Mouse (Mus musculus) cortical plate, adult 2 months (tissue): ENCODE measurements around the gene Ctla2a.
"Not testable (repeated sequence)": the region's sequence is repeated elsewhere in the genome, so short reads cannot be mapped to it uniquely, and the experiment has no call there.

Experiments
- CTCF ChIP-seq: fragments of 200-500 bp; IDR thresholded peaks from 2 replicates; pipeline ENCODE4 v1.5.1; 2011; ENCODE audit warnings: mild to moderate bottlenecking, control low read depth, low read length; ENCODE audit not compliant: insufficient read depth; ENCODE audit errors: extremely low read depth
- POLR2A ChIP-seq: fragments of 200-500 bp; IDR thresholded peaks from 2 replicates; pipeline ENCODE4 v1.6.1; 2011; ENCODE audit warnings: mild to moderate bottlenecking, low read length, control low read depth; ENCODE audit not compliant: insufficient read depth; ENCODE audit errors: extremely low read depth

DNA sequence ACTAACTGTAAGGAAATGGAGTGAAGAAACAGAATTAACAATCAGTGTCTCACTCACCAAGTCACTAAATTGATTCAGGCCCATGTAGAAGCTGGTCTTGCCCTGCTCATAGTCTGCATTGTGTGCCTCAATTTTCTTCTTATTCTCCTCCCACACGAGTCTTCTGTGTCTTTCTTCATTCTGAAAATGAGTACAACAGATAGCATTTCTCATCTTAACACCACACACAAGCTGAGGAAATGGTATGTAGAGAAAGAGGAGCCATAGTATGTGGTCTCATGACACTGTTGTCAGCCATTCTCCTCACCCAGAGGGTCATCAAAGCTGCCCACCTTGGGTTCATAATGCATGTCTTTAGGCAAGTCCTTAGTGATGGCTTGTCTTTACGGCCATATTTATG, 935 bp downstream of the Ctla2a start, which contains the start of gene Gm49393:
- TF ChIP-seq CTCF, POLR2A: not testable (repeated sequence)
